Mouse (Mus musculus) monocyte, adult 5-6 weeks (primary cell): ENCODE measurements around the gene Pabpn1. TPM values are rescaled to one million over a fixed set of nuclear protein-coding genes. Genes with fewer than 3 reads are reported as not detected.
"Not testable (repeated sequence)": the region's sequence is repeated elsewhere in the genome, so short reads cannot be mapped to it uniquely, and the experiment has no call there.

Source experiments
- ATAC-seq: fragments of 153-309, 156-312 bp; replicated peaks from 2 replicates; pipeline ENCODE4 v1.8.0; 2017; ENCODE audit warnings: mild to moderate bottlenecking; ENCODE audit not compliant: low TSS enrichment, insufficient number of reproducible peaks, severe bottlenecking, poor library complexity, low FRiP score
- total RNA-seq: library from RNA; stranded (forward); fragments of 200-1000, 200-491, 200-594 nt; gene quantifications from 3 replicates; pipeline ENCODE4 v1.2.3, GENCODE M21; 2017

Pabpn1 gene
- total RNA-seq, 1 experiment from 2014 or later: 184 TPM

DNA sequence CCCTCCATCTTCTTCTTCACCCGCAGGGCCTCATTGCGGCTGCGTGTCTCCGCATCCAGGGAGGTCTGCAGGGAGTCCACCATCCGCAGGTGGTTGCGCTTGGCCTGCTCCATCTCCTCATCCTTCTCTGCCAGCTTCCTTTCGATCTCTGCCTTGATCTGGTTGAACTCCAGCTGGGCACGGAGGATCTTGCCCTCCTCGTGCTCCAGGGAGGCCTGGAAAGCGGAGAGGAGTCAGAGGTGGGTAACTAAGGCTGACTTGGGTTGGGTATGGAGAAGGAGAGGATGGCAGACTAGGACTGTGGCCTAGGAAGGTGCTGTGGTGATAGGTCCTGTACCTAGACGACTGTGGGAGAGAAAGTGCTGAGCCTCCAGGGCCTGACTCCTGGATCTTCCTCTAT is 54.7 kb downstream of the Pabpn1 start:
- not testable (repeated sequence) for ATAC-seq

Other genes with a start within 250 kb of the Pabpn1 start
- gene 1700123O20Rik, start 206.3 kb upstream of the Pabpn1 start, total RNA-seq: 24.1 to 34.0 TPM (median 32.3 TPM) in 3 replicates
- gene Acin1, start 205.6 kb upstream of the Pabpn1 start, total RNA-seq: 259 to 427 TPM (median 322 TPM) in 3 replicates
- 0.67 TPM in 1 of 3 replicates, not detected in the others for gene Gm29776, start 193.7 kb upstream of the Pabpn1 start, total RNA-seq
- gene Cebpe, start 180.3 kb upstream of the Pabpn1 start, total RNA-seq: 2.7 to 7.2 TPM in 2 of 3 replicates, not detected in the other
- 2.8 to 7.0 TPM (median 4.5 TPM) in 3 replicates for gene Slc7a8, start 110.6 kb upstream of the Pabpn1 start, total RNA-seq
- not detected in 3 replicates for gene Rnf212b, start 78.4 kb upstream of the Pabpn1 start, total RNA-seq
- gene Homez, start 21.5 kb upstream of the Pabpn1 start, total RNA-seq: 2.1 to 16.7 TPM (median 5.1 TPM) in 3 replicates
- 1.3 to 2.7 TPM in 2 of 3 replicates, not detected in the other for gene Ppp1r3e, start 14.9 kb upstream of the Pabpn1 start, total RNA-seq
- 2.2 to 9.0 TPM (median 4.0 TPM) in 3 replicates for gene Bcl2l2, start 9.1 kb upstream of the Pabpn1 start, total RNA-seq
- 3.0 to 3.6 TPM in 2 of 3 replicates, not detected in the other for gene Gm20521, start 9.1 kb upstream of the Pabpn1 start, total RNA-seq
- 0.85 to 1.4 TPM (median 1.1 TPM) in 3 replicates for gene Slc22a17, start 20.6 kb downstream of the Pabpn1 start, total RNA-seq
- gene Efs, start 33.6 kb downstream of the Pabpn1 start, total RNA-seq: not detected in 3 replicates
- not detected in 3 replicates for gene Il25, start 40.2 kb downstream of the Pabpn1 start, total RNA-seq
- gene Cmtm5, start 43.8 kb downstream of the Pabpn1 start, total RNA-seq: not detected in 3 replicates
- not detected in 3 replicates for gene Myh6, start 74.4 kb downstream of the Pabpn1 start, total RNA-seq
- gene Gm17428, start 84.4 kb downstream of the Pabpn1 start, total RNA-seq: not detected in 3 replicates
- not detected in 3 replicates for gene Myh7, start 102.1 kb downstream of the Pabpn1 start, total RNA-seq
- 73.4 to 121 TPM (median 99.8 TPM) in 3 replicates for gene Ngdn, start 123.0 kb downstream of the Pabpn1 start, total RNA-seq
- gene Zfhx2, start 199.8 kb downstream of the Pabpn1 start, total RNA-seq: 2.0 to 7.8 TPM (median 2.4 TPM) in 3 replicates
- gene Thtpa, start 202.3 kb downstream of the Pabpn1 start, total RNA-seq: 6.1 to 9.5 TPM (median 8.9 TPM) in 3 replicates
- gene Ap1g2, start 214.1 kb downstream of the Pabpn1 start, total RNA-seq: 26.9 to 61.0 TPM (median 34.8 TPM) in 3 replicates
- gene Jph4, start 224.4 kb downstream of the Pabpn1 start, total RNA-seq: not detected in 3 replicates